Mouse (Mus musculus) stomach, postnatal 0 days (tissue): Measurements from ENCODE around the gene Zfc3h1.

Experiments
- CTCF ChIP-seq: IDR thresholded peaks from 2 replicates; pipeline ENCODE4 v1.5.1; 2016; ENCODE audit warnings: antibody characterized with exemption, low read depth, mild to moderate bottlenecking, moderate library complexity
- EP300 ChIP-seq: optimal IDR thresholded peaks from 2 replicates; pipeline ENCODE3; 2016; ENCODE audit warnings: antibody characterized with exemption

- TF ChIP-seq EP300 = no peak
- no peak for TF ChIP-seq CTCF
These were observed 77.9 kb downstream of the Zfc3h1 start for GRCm38 (mm10) chr10:115462646-115463045.
